Mouse (Mus musculus) ES-E14 (cell line): ENCODE measurements around the gene Gimd1. TPM values are rescaled to one million over a fixed set of nuclear protein-coding genes. Genes with fewer than 3 reads are reported as not detected.

Experiments
- DNase-seq: peaks from one replicate; pipeline ENCODE4 v3.0.0-alpha.2; 2013; ENCODE audit warnings: low read depth, low spot score
- H3K27ac ChIP-seq: 2 replicates; pipeline ENCODE4 v1.5.1; 2012; ENCODE audit warnings: low read depth, mild to moderate bottlenecking, low read length, moderate library complexity, mixed read lengths; ENCODE audit not compliant: poor library complexity, insufficient read depth, severe bottlenecking
- H3K36me3 ChIP-seq: 2 replicates; pipeline ENCODE4 v1.6.1; 2012; ENCODE audit warnings: mild to moderate bottlenecking, low read length, moderate library complexity, mixed read lengths; ENCODE audit not compliant: control insufficient read depth, poor library complexity, insufficient read depth, severe bottlenecking
- H3K4me1 ChIP-seq, 2 experiments: fragments of 150-350 bp in 1 of 2; sonication (generic) in 1 of 2; 2 replicates each; pipeline ENCODE4 v1.6.1; 2012; ENCODE audit warnings: low read length in 2 of 2, mild to moderate bottlenecking in 1 of 2, mixed read lengths in 1 of 2; ENCODE audit not compliant: control insufficient read depth in 2 of 2, insufficient read depth in 2 of 2, poor library complexity in 1 of 2
- H3K4me3 ChIP-seq, 2 experiments: fragments of 150-350 bp in 1 of 2; sonication (generic) in 1 of 2; 2 replicates each; pipeline ENCODE4 v1.5.1; 2012; ENCODE audit warnings: low read length in 2 of 2, low read depth in 1 of 2, mild to moderate bottlenecking in 1 of 2, mixed read lengths in 1 of 2; ENCODE audit not compliant: insufficient read depth in 1 of 2, poor library complexity in 1 of 2, severe bottlenecking in 1 of 2
- H3K9ac ChIP-seq: 2 replicates; pipeline ENCODE4 v1.6.1; 2012; ENCODE audit warnings: low read depth, mild to moderate bottlenecking, low read length, mixed read lengths; ENCODE audit not compliant: poor library complexity, insufficient read depth, severe bottlenecking
- H3K9me3 ChIP-seq: fragments of 150-350 bp; sonication (generic); 2 replicates; pipeline ENCODE4 v1.6.1; 2012; ENCODE audit warnings: low read depth, mild to moderate bottlenecking, low read length; ENCODE audit not compliant: control insufficient read depth, insufficient read depth
- CHD2 ChIP-seq: IDR thresholded peaks from 2 replicates; pipeline ENCODE4 v1.6.1; 2014; ENCODE audit warnings: mild to moderate bottlenecking, low read depth, low read length, inconsistent platforms
- HCFC1 ChIP-seq: IDR thresholded peaks from 2 replicates; pipeline ENCODE4 v1.6.1; 2012; ENCODE audit warnings: low read length, inconsistent platforms, borderline replicate concordance; ENCODE audit not compliant: insufficient read depth
- MAFK ChIP-seq: IDR thresholded peaks from 2 replicates; pipeline ENCODE4 v1.6.1; 2014; ENCODE audit warnings: mild to moderate bottlenecking, low read depth, low read length, inconsistent platforms; ENCODE audit not compliant: insufficient read depth
- ZC3H11A ChIP-seq: IDR thresholded peaks from 2 replicates; pipeline ENCODE4 v1.6.1; 2012; ENCODE audit warnings: low read depth, mild to moderate bottlenecking, inconsistent platforms, low read length, borderline replicate concordance
- ZNF384 ChIP-seq: IDR thresholded peaks from 2 replicates; pipeline ENCODE4 v1.6.1; 2012; ENCODE audit warnings: low read depth, low read length, inconsistent platforms
- in situ Hi-C, 2 experiments: fragments of 600-800 bp; cut with MboI; formaldehyde crosslinking; loops; one replicate each; pipeline ENCODE4 v1.15.1; 2025; ENCODE audit warnings: low sequenced_read_pairs in 2 of 2, inconsistent platforms in 1 of 2; ENCODE audit not compliant: unreplicated experiment in 2 of 2
- total RNA-seq: library from RNA; depleted of rRNA; stranded (reverse); fragments of 300-350 nt; gene quantifications from 2 replicates; pipeline ENCODE4 v1.2.3, GENCODE M21; 2012

The Gimd1 gene
- total RNA-seq, 1 experiment = not detected

DNA sequence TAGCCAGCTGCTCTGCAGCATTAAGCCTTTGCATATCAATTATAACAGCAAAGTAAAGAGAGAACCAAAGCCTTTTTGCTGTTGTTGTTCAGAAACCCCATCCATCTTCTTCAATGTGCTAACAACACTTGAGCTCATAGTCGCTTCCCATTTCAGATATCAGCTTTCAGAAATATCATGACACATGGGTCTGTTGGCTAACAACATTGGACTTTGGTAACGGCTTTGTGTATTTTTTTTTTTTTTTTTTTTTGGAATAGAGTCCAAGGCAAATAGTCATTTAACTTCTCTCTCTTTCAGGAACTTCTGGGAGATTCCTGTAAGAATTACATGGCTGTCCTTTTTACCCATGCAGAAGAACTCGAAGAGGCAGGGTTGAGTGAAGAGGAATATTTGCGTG, 14.5 kb downstream of the Gimd1 start:
- Histone ChIP-seq H3K9me3 (no peaks in the 10 kb centered on the region), H3K27ac (no peak overlapping the region), H3K4me3 (no peak overlapping the region), H3K36me3 (no peaks in the 10 kb centered on the region), H3K4me1 (no peaks in the 10 kb centered on the region), H3K9ac (no peak overlapping the region)
- in situ Hi-C loops = no loop called here
- no peak for TF ChIP-seq CHD2
- no peak for TF ChIP-seq HCFC1
- TF ChIP-seq ZC3H11A = no peak
- no peak for TF ChIP-seq ZNF384
- TF ChIP-seq MAFK = no peak
- no peak for DNase-seq

DNA sequence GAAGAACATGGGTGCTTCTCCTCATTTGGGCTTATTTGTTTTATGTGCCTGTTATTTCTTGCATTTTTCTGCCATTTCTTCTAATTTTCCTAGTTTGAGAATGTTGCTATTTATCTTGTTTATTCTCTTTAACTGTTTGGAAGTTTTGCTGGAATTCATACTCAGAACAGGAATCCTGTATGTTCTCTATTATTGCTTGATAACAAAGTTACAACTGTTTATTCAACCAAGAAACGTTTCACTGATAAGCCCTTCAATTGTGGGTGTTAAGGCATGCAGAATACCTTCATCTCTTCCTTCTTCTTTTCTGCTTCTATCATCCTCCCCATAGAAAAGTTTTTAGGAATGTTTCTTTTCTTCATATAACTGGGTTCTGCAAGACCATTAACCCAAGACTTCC, 17.2 kb downstream of the Gimd1 start:
- DNase-seq = no peak
- Histone ChIP-seq H3K27ac (no peak overlapping the region), H3K9ac (no peak overlapping the region), H3K4me1 (no peaks in the 10 kb centered on the region), H3K4me3 (no peak overlapping the region), H3K9me3 (no peaks in the 10 kb centered on the region), H3K36me3 (no peaks in the 10 kb centered on the region)
- in situ Hi-C loops = no loop called here
- no peak for TF ChIP-seq MAFK

DNA sequence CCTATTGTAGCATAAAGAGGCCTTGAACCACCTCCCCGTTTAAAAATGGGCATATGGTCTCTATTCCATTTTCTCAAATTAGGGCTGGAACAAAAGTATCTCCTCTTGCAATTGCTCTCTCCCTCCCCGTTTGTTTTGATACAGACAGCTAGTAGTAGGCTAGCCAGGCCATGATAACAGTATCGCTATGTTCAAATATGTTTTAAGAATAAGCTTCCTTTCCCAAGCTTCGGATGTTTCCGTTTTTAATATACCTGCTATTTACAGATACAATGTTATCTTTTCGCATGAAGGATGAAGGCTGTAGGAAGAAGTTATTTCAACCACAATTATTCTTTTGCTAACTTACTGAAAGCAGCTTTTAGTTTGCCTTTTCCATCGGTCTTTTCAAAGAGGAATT, 19.7 kb downstream of the Gimd1 start:
- Histone ChIP-seq H3K27ac (no peak overlapping the region), H3K9ac (no peak overlapping the region), H3K9me3 (no peaks in the 10 kb centered on the region), H3K4me1 (no peaks in the 10 kb centered on the region), H3K4me3 (no peak overlapping the region), H3K36me3 (no peaks in the 10 kb centered on the region)
- in situ Hi-C loops = no loop called here
- TF ChIP-seq ZNF384 (no peak), MAFK (no peak), ZC3H11A (no peak), HCFC1 (no peak), CHD2 (no peak)
- no peak for DNase-seq

DNA sequence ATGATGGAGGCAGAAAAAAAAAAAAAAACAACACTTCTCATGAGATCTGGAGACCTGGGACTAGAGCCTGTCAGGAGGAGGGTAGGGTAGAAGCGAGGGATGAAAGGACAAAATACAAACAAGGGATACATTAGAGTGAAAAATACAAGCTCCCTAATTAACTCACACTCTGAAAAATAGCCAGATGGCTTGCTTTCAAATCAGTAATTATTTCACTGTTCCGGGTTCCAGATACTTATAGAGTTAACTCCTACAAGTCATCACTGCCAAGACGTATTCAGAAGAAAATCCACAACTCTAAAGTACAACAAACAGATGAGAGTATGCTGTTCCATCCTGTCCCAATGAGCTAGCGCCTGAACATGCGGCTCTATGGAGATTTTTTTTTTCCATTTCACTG, 20.6 kb downstream of the Gimd1 start:
- no peak for TF ChIP-seq CHD2
- no peak for TF ChIP-seq ZC3H11A
- no peak for TF ChIP-seq ZNF384
- TF ChIP-seq MAFK = no peak
- TF ChIP-seq HCFC1 = no peak
- Histone ChIP-seq H3K4me3 (no peak overlapping the region), H3K9me3 (no peaks in the 10 kb centered on the region), H3K4me1 (no peaks in the 10 kb centered on the region), H3K27ac (no peak overlapping the region), H3K9ac (no peak overlapping the region), H3K36me3 (no peaks in the 10 kb centered on the region)
- no peak for DNase-seq
- in situ Hi-C loops = no loop called here

- Histone ChIP-seq H3K27ac (no peak overlapping the region), H3K36me3 (no peaks in the 10 kb centered on the region), H3K4me1 (no peaks in the 10 kb centered on the region), H3K9me3 (no peaks in the 10 kb centered on the region), H3K9ac (no peak overlapping the region), H3K4me3 (no peak overlapping the region)
- DNase-seq = no peak
- in situ Hi-C loops = no loop called here
- no peak for TF ChIP-seq MAFK
- TF ChIP-seq HCFC1 = no peak
- TF ChIP-seq ZNF384 = no peak
- TF ChIP-seq ZC3H11A = no peak
- no peak for TF ChIP-seq CHD2
Measured at GRCm38 (mm10) chr3:132651776-132652175, 22.2 kb downstream of the Gimd1 start.
